Mouse (Mus musculus): ENCODE results near the gene Lrrc2. TPM values are rescaled to one million over a fixed set of nuclear protein-coding genes. Genes with fewer than 3 reads are reported as not detected.

The Lrrc2 gene
- polyA plus RNA-seq, 1 experiment: not detected

DNA sequence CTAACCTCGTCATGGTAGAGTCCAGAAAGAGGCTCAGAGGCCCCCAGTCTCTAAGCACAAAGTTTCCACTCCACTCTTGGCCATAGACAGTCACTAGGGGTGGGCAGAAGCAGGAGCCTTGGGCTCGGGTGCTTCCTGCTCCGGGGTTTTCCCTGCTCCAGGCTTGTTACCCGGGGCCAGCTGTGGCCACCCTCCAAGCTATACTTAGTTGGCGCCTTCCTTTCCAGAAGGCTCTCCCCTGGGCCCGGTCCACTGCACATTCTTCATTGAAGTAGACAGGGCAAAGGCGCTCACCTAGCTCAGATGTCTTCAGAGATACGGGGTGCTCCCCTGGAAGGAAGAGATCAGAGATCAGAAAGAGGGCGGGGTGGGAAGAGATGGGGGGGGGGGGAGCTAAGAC, 60.2 kb downstream of the Lrrc2 start:
- whole genome bisulfite sequencing: 47% methylated on average over 9 of the region's 9 CpGs
- H3K4me3 ChIP-seq (ENCODE audit: low read depth, low read length): no peak overlapping the region
- H3K36me3 ChIP-seq (ENCODE audit: control insufficient read depth, insufficient read depth, low read length): no peaks in the 10 kb centered on the region
- TF ChIP-seq CTCF (IDR thresholded peaks at IDR 0.05; ENCODE audit: extremely low read depth, insufficient read length, insufficient replicate concordance, low read depth, low read length) (no peak), POLR2A (IDR thresholded peaks at IDR 0.05; ENCODE audit: low read depth, low read length) (no peak)
- no peak overlapping the region for H3K27ac ChIP-seq (ENCODE audit: insufficient read depth, low read depth, low read length)
- no peaks in the 10 kb centered on the region for H3K27me3 ChIP-seq (ENCODE audit: control insufficient read depth, insufficient read depth, low read length)
- peaks cover 7% of the 10 kb centered on the region; the same call in 1 of the 2 replicates for H3K4me1 ChIP-seq (ENCODE audit: control insufficient read depth, insufficient read depth, insufficient read length, low read length)

DNA sequence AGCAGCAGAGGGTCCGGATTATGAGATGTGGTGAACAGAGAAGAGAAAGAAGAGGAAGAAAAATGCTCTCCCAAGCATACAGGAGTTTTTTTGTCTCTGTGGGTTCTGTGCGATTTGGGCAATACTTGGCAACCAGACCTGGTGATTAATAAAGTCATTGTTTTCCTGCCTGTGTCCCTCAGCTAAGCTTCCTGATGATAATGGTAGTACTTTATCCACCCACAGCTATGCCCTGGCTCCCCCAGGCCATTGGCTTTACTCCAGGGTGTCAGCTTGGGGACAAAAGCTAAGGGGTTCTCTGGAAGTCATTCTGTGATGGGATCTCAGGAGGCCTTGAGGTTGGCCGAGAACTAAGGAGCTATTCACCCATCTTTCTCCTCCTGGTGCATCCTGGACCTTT, 60.7 kb downstream of the Lrrc2 start:
- peaks cover 7% of the 10 kb centered on the region; the same call in 1 of the 2 replicates for H3K4me1 ChIP-seq (ENCODE audit: control insufficient read depth, insufficient read depth, insufficient read length, low read length)
- H3K4me3 ChIP-seq (ENCODE audit: low read depth, low read length): no peak overlapping the region
- H3K36me3 ChIP-seq (ENCODE audit: control insufficient read depth, insufficient read depth, low read length): no peaks in the 10 kb centered on the region
- no peak overlapping the region for H3K27ac ChIP-seq (ENCODE audit: insufficient read depth, low read depth, low read length)
- H3K27me3 ChIP-seq (ENCODE audit: control insufficient read depth, insufficient read depth, low read length): no peaks in the 10 kb centered on the region
- TF ChIP-seq POLR2A (IDR thresholded peaks at IDR 0.05; ENCODE audit: low read depth, low read length) (no peak), CTCF (IDR thresholded peaks at IDR 0.05; ENCODE audit: extremely low read depth, insufficient read length, insufficient replicate concordance, low read depth, low read length) (no peak)
- 61% methylated on average over 3 of the region's 3 CpGs for WGBS

DNA sequence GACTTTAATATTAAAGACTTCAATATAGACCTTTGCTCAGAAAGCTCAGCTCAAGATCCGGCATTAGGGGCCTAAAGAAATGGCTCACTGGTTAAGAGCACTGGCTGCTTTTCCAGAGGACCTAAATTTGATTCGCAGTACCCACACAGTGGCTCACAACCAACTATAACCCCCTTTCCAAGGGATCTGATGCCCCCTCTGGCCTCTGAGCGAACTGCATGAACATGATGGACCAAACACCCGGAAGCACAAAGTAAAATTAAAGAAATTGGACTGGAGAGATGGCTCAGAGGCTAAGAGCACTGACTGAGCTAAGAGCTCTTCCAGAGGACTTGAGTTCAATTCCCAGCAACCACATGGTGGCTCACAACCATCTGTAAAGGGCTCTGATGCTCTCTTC, 64.3 kb downstream of the Lrrc2 start:
- Histone ChIP-seq H3K4me1 (ENCODE audit: control insufficient read depth, insufficient read depth, insufficient read length, low read length) (peaks cover 16% of the 10 kb centered on the region; the same call in 1 of the 2 replicates), H3K4me3 (ENCODE audit: low read depth, low read length) (no peak overlapping the region), H3K36me3 (ENCODE audit: control insufficient read depth, insufficient read depth, low read length) (no peaks in the 10 kb centered on the region), H3K27ac (ENCODE audit: insufficient read depth, low read depth, low read length) (no peak overlapping the region), H3K27me3 (ENCODE audit: control insufficient read depth, insufficient read depth, low read length) (no peaks in the 10 kb centered on the region)
- TF ChIP-seq POLR2A (IDR thresholded peaks at IDR 0.05; ENCODE audit: low read depth, low read length): no peak
- no peak for TF ChIP-seq CTCF (IDR thresholded peaks at IDR 0.05; ENCODE audit: extremely low read depth, insufficient read length, insufficient replicate concordance, low read depth, low read length)
- WGBS: 86% methylated on average over 4 of the region's 4 CpGs

DNA sequence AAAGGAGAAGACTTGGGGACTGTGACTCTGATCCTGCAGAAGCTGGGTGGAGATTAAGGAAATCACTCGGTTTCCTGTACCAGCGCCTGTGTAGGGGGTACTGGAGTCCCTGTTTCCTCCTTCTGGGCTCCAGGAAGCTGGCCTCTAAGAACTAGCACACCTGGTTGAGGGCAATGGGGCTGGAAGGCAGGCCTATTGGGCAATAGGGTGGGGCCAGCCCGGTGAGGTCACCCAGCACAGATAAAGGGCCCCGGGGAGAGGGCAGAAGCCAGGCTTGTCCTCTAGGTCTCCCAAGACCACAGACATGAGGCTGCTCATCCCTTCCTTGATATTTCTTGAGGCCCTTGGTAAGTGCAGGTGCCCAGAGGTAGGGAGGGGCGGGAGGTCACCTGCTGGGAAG, 67.7 kb downstream of the Lrrc2 start, which contains the start of gene Ltf:
Gene Ltf, plus strand, starts transcription at position 250 of the 400 bp plus-strand sequence.
- H3K4me1 ChIP-seq (ENCODE audit: control insufficient read depth, insufficient read depth, insufficient read length, low read length): peaks cover 9% of the 10 kb centered on the region; the same call in 1 of the 2 replicates
- 0 out of 2 replicates have a peak within 1 kb of the TSS, but pooled peaks have one; percentile 10 for H3K27ac ChIP-seq (ENCODE audit: insufficient read depth, low read depth, low read length)
- 25% methylated on average over 5 of the region's 5 CpGs for WGBS
- no peak within 1 kb of the TSS for H3K4me3 ChIP-seq (ENCODE audit: low read depth, low read length)
- no peaks in the 10 kb centered on the region for H3K36me3 ChIP-seq (ENCODE audit: control insufficient read depth, insufficient read depth, low read length)
- H3K27me3 ChIP-seq (ENCODE audit: control insufficient read depth, insufficient read depth, low read length): no peaks in the 10 kb centered on the region
- no peak for TF ChIP-seq CTCF (IDR thresholded peaks at IDR 0.05; ENCODE audit: extremely low read depth, insufficient read length, insufficient replicate concordance, low read depth, low read length)
- TF ChIP-seq POLR2A (IDR thresholded peaks at IDR 0.05; ENCODE audit: low read depth, low read length): no peak

- no peak overlapping the region for H3K4me3 ChIP-seq (ENCODE audit: low read depth, low read length)
- WGBS: 82% methylated on average over 10 of the region's 10 CpGs
- H3K4me1 ChIP-seq (ENCODE audit: control insufficient read depth, insufficient read depth, insufficient read length, low read length): no peaks in the 10 kb centered on the region
- no peak overlapping the region for H3K27ac ChIP-seq (ENCODE audit: insufficient read depth, low read depth, low read length)
- TF ChIP-seq POLR2A (IDR thresholded peaks at IDR 0.05; ENCODE audit: low read depth, low read length) (no peak), CTCF (IDR thresholded peaks at IDR 0.05; ENCODE audit: extremely low read depth, insufficient read length, insufficient replicate concordance, low read depth, low read length) (no peak)
- H3K27me3 ChIP-seq (ENCODE audit: control insufficient read depth, insufficient read depth, low read length): no peaks in the 10 kb centered on the region
- no peaks in the 10 kb centered on the region for H3K36me3 ChIP-seq (ENCODE audit: control insufficient read depth, insufficient read depth, low read length)
Observed at GRCm38 (mm10) chr9:111026791-111027190, 75.4 kb downstream of the Lrrc2 start.

Other genes starting within 250 kb of the Lrrc2 start
- not detected in 2 replicates for gene Myl3, start 209.7 kb upstream of the Lrrc2 start, polyA plus RNA-seq (2012; rRNA removed)
- 5.6 and 7.3 TPM in 2 replicates for gene Pth1r, start 204.4 kb upstream of the Lrrc2 start, polyA plus RNA-seq (2012; rRNA removed)
- not detected in 2 replicates for gene Prss42, start 153.4 kb upstream of the Lrrc2 start, polyA plus RNA-seq (2012; rRNA removed)
- not detected in 2 replicates for gene Prss44, start 137.6 kb upstream of the Lrrc2 start, polyA plus RNA-seq (2012; rRNA removed)
- gene Prss43, start 124.9 kb upstream of the Lrrc2 start, polyA plus RNA-seq (2012; rRNA removed): not detected in 2 replicates
- not detected in 2 replicates for gene Prss45, start 117.0 kb upstream of the Lrrc2 start, polyA plus RNA-seq (2012; rRNA removed)
- gene Prss46, start 107.0 kb upstream of the Lrrc2 start, polyA plus RNA-seq (2012; rRNA removed): not detected in 2 replicates
- not detected in 2 replicates for gene Prss50, start 93.6 kb upstream of the Lrrc2 start, polyA plus RNA-seq (2012; rRNA removed)
- 16.2 and 19.0 TPM in 2 replicates for gene Als2cl, start 71.7 kb upstream of the Lrrc2 start, polyA plus RNA-seq (2012; rRNA removed)
- 0.76 and 0.82 TPM in 2 replicates for gene Tmie, start 71.4 kb upstream of the Lrrc2 start, polyA plus RNA-seq (2012; rRNA removed)
- gene Fam240a, start 34.7 kb upstream of the Lrrc2 start, polyA plus RNA-seq (2012; rRNA removed): not detected in 2 replicates
- not detected in 2 replicates for gene Tdgf1, start 5.4 kb upstream of the Lrrc2 start, polyA plus RNA-seq (2012; rRNA removed)
- gene Rtp3, start 39.0 kb downstream of the Lrrc2 start, polyA plus RNA-seq (2012; rRNA removed): 0.72 and 0.74 TPM in 2 replicates
- gene Ltf, start 67.7 kb downstream of the Lrrc2 start, polyA plus RNA-seq (2012; rRNA removed): 0.29 and 1.9 TPM in 2 replicates
- 1.8 and 3.4 TPM in 2 replicates for gene Ccrl2, start 106.0 kb downstream of the Lrrc2 start, polyA plus RNA-seq (2012; rRNA removed)
- gene Lrrfip2, start 166.0 kb downstream of the Lrrc2 start, polyA plus RNA-seq (2012; rRNA removed): 3.7 and 15.3 TPM in 2 replicates